Mouse (Mus musculus): ENCODE results near the gene Mrpl20.

Mrpl20 gene

GRCm38 (mm10) chr4:155769880-155770512, 32.7 kb upstream of the Mrpl20 start:
- Histone ChIP-seq H3K4me1 (replicated peaks; ENCODE audit: low read depth, low read length) (peaks cover 35% of the 10 kb centered on the region), H3K9me3 (ENCODE audit: low read length) (no peaks in the 10 kb centered on the region), H3K36me3 (ENCODE audit: insufficient read depth, low read length) (no peaks in the 10 kb centered on the region), H3K4me3 (replicated peaks; ENCODE audit: low read length) (peak overlapping the region; percentile 81), H3K27me3 (ENCODE audit: insufficient read depth, low read length) (peaks cover 61% of the 10 kb centered on the region)
- TF ChIP-seq NANOG (IDR thresholded peaks at IDR 0.05; ENCODE audit: borderline replicate concordance, low read length), result no peak
- peak; percentile 40 for TF ChIP-seq CTCF (conservative IDR thresholded peaks at IDR 0.05; ENCODE audit: low read length)
- no peak for TF ChIP-seq POU5F1 (IDR thresholded peaks at IDR 0.05; ENCODE audit: borderline replicate concordance, low read length)

- H3K4me3 ChIP-seq (replicated peaks; ENCODE audit: low read length), result peak overlapping the region; percentile 81
- peaks cover 42% of the 10 kb centered on the region for H3K4me1 ChIP-seq (replicated peaks; ENCODE audit: low read depth, low read length)
- H3K9me3 ChIP-seq (ENCODE audit: low read length), result no peaks in the 10 kb centered on the region
- H3K27me3 ChIP-seq (ENCODE audit: insufficient read depth, low read length), result peaks cover 68% of the 10 kb centered on the region
- TF ChIP-seq NANOG (IDR thresholded peaks at IDR 0.05; ENCODE audit: borderline replicate concordance, low read length), result no peak
- TF ChIP-seq POU5F1 (IDR thresholded peaks at IDR 0.05; ENCODE audit: borderline replicate concordance, low read length), result no peak
- H3K36me3 ChIP-seq (ENCODE audit: insufficient read depth, low read length), result no peaks in the 10 kb centered on the region
These were observed 32.1 kb upstream of the Mrpl20 start for GRCm38 (mm10) chr4:155770626-155771025.

GRCm38 (mm10) chr4:155771706-155772105, 31.0 kb upstream of the Mrpl20 start:
- Histone ChIP-seq H3K9me3 (ENCODE audit: low read length) (no peaks in the 10 kb centered on the region), H3K4me1 (replicated peaks; ENCODE audit: low read depth, low read length) (peaks cover 52% of the 10 kb centered on the region), H3K4me3 (replicated peaks; ENCODE audit: low read length) (no peak overlapping the region), H3K27me3 (ENCODE audit: insufficient read depth, low read length) (peaks cover 76% of the 10 kb centered on the region), H3K36me3 (ENCODE audit: insufficient read depth, low read length) (no peaks in the 10 kb centered on the region)
- TF ChIP-seq NANOG (IDR thresholded peaks at IDR 0.05; ENCODE audit: borderline replicate concordance, low read length) (no peak), CTCF (conservative IDR thresholded peaks at IDR 0.05; ENCODE audit: low read length) (no peak), POU5F1 (IDR thresholded peaks at IDR 0.05; ENCODE audit: borderline replicate concordance, low read length) (no peak)

- no peaks in the 10 kb centered on the region for H3K36me3 ChIP-seq (ENCODE audit: insufficient read depth, low read length)
- H3K4me1 ChIP-seq (replicated peaks; ENCODE audit: low read depth, low read length), result peaks cover 62% of the 10 kb centered on the region
- H3K4me3 ChIP-seq (replicated peaks; ENCODE audit: low read length), result no peak overlapping the region
- H3K27me3 ChIP-seq (ENCODE audit: insufficient read depth, low read length), result peaks cover 80% of the 10 kb centered on the region
- TF ChIP-seq NANOG (IDR thresholded peaks at IDR 0.05; ENCODE audit: borderline replicate concordance, low read length), result no peak
- TF ChIP-seq CTCF (conservative IDR thresholded peaks at IDR 0.05; ENCODE audit: low read length), result no peak
- TF ChIP-seq POU5F1 (IDR thresholded peaks at IDR 0.05; ENCODE audit: borderline replicate concordance, low read length), result no peak
- H3K9me3 ChIP-seq (ENCODE audit: low read length), result no peaks in the 10 kb centered on the region
These were observed 29.9 kb upstream of the Mrpl20 start for GRCm38 (mm10) chr4:155772786-155773185.

- Histone ChIP-seq H3K9me3 (ENCODE audit: low read length) (no peaks in the 10 kb centered on the region), H3K36me3 (ENCODE audit: insufficient read depth, low read length) (no peaks in the 10 kb centered on the region), H3K27me3 (ENCODE audit: insufficient read depth, low read length) (peaks cover 79% of the 10 kb centered on the region), H3K4me3 (replicated peaks; ENCODE audit: low read length) (peak overlapping the region; percentile 76), H3K4me1 (replicated peaks; ENCODE audit: low read depth, low read length) (peaks cover 62% of the 10 kb centered on the region)
- TF ChIP-seq NANOG (IDR thresholded peaks at IDR 0.05; ENCODE audit: borderline replicate concordance, low read length) (no peak), POU5F1 (IDR thresholded peaks at IDR 0.05; ENCODE audit: borderline replicate concordance, low read length) (no peak), CTCF (conservative IDR thresholded peaks at IDR 0.05; ENCODE audit: low read length) (no peak)
These were observed 29.2 kb upstream of the Mrpl20 start for GRCm38 (mm10) chr4:155773335-155774078.

- Histone ChIP-seq H3K9me3 (ENCODE audit: low read length) (no peaks in the 10 kb centered on the region), H3K27me3 (ENCODE audit: insufficient read depth, low read length) (peaks cover 75% of the 10 kb centered on the region), H3K4me1 (replicated peaks; ENCODE audit: low read depth, low read length) (peaks cover 63% of the 10 kb centered on the region), H3K4me3 (replicated peaks; ENCODE audit: low read length) (peak within 1 kb of the TSS; percentile 76), H3K36me3 (ENCODE audit: insufficient read depth, low read length) (no peaks in the 10 kb centered on the region)
- no peak for TF ChIP-seq CTCF (conservative IDR thresholded peaks at IDR 0.05; ENCODE audit: low read length)
- peak; percentile 31; the same call in 1 of the 2 replicates for TF ChIP-seq NANOG (IDR thresholded peaks at IDR 0.05; ENCODE audit: borderline replicate concordance, low read length)
- no peak for TF ChIP-seq POU5F1 (IDR thresholded peaks at IDR 0.05; ENCODE audit: borderline replicate concordance, low read length)
These were observed 28.4 kb upstream of the Mrpl20 start, which contains the start of gene Vwa1 for GRCm38 (mm10) chr4:155774280-155774754. Vwa1 (minus strand) TSS chr4:155774698.

GRCm38 (mm10) chr4:155774971-155775740, 27.5 kb upstream of the Mrpl20 start:
- Histone ChIP-seq H3K36me3 (ENCODE audit: insufficient read depth, low read length) (no peaks in the 10 kb centered on the region), H3K4me3 (replicated peaks; ENCODE audit: low read length) (peak overlapping the region; percentile 76)
- TF ChIP-seq NANOG (IDR thresholded peaks at IDR 0.05; ENCODE audit: borderline replicate concordance, low read length) (no peak), POU5F1 (IDR thresholded peaks at IDR 0.05; ENCODE audit: borderline replicate concordance, low read length) (no peak), CTCF (conservative IDR thresholded peaks at IDR 0.05; ENCODE audit: low read length) (no peak)

GRCm38 (mm10) chr4:155775855-155776254, 26.8 kb upstream of the Mrpl20 start:
- no peaks in the 10 kb centered on the region for H3K36me3 ChIP-seq (ENCODE audit: insufficient read depth, low read length)
- TF ChIP-seq POU5F1 (IDR thresholded peaks at IDR 0.05; ENCODE audit: borderline replicate concordance, low read length) (no peak), CTCF (conservative IDR thresholded peaks at IDR 0.05; ENCODE audit: low read length) (no peak), NANOG (IDR thresholded peaks at IDR 0.05; ENCODE audit: borderline replicate concordance, low read length) (no peak)
- H3K4me3 ChIP-seq (replicated peaks; ENCODE audit: low read length), result peak overlapping the region; percentile 76; the same call in 1 of the 2 replicates
- H3K27me3 ChIP-seq (ENCODE audit: insufficient read depth, low read length), result peaks cover 65% of the 10 kb centered on the region
- no peaks in the 10 kb centered on the region for H3K9me3 ChIP-seq (ENCODE audit: low read length)
- H3K4me1 ChIP-seq (replicated peaks; ENCODE audit: low read depth, low read length), result peaks cover 53% of the 10 kb centered on the region

More at GRCm38 (mm10) chr4:155774971-155775740, 27.5 kb upstream of the Mrpl20 start:
- Histone ChIP-seq H3K4me1 (replicated peaks; ENCODE audit: low read depth, low read length) (peaks cover 55% of the 10 kb centered on the region), H3K27me3 (ENCODE audit: insufficient read depth, low read length) (peaks cover 68% of the 10 kb centered on the region), H3K9me3 (ENCODE audit: low read length) (no peaks in the 10 kb centered on the region)

Data from E14TG2a.4 (cell line).